Mouse (Mus musculus) E14TG2a.4 (cell line): ENCODE measurements around the gene Limk2.

Source experiments
- CTCF ChIP-seq: conservative IDR thresholded peaks from 2 replicates; pipeline ENCODE4 v1.5.1; 2014; ENCODE audit warnings: low read length
- NANOG ChIP-seq: IDR thresholded peaks from 2 replicates; pipeline ENCODE4 v1.6.1; 2014; ENCODE audit warnings: borderline replicate concordance, low read length, mixed read lengths
- POU5F1 ChIP-seq: IDR thresholded peaks from 2 replicates; pipeline ENCODE4 v1.6.1; 2014; ENCODE audit warnings: low read length, borderline replicate concordance

DNA sequence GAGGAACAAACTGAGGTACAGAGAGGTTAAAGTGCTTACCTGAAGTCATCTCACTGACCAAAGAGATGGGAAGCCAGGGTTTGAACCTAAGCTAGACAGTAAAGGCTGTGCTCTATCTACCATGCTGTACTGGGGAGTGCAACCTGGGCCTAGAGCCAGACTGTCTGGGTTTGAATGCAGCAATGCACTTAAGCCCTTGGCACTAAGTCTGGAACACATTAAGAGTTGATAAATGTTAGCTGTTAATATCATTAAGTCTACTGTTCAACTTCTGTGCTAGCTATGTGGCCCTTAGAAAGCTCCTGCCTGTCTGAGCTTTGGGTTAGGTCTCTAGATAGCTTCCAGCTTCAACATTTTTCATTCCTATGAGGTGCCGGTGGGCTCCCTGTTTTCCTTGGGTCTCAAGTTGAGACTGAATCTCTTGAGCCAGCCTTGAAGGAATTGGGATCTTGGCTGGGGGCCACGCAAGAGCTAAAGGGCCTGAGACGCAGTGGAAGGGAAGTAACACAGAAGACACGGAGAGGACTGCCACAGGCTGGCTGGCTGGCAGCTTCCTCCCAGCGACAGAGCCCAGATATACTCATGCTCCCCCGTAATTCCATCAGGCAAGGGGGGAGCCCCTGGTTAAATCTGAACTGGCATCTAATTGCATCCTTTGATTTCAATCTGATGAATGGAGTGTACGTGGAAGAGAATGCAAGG, 35.2 kb downstream of the Limk2 start:
- no peak for TF ChIP-seq CTCF
- no peak for TF ChIP-seq POU5F1
- no peak for TF ChIP-seq NANOG
